Mouse (Mus musculus) ovary, adult 2 months (tissue): ENCODE results near the gene R3hdm1. TPM values are rescaled to one million over a fixed set of nuclear protein-coding genes. Genes with fewer than 3 reads are reported as not detected.

ENCODE experiments used
- polyA plus RNA-seq: library from polyadenylated mRNA; depleted of rRNA; stranded (reverse); fragments of >200 nt; gene quantifications from 2 replicates; pipeline ENCODE4 v1.2.3, GENCODE M21; 2012; rRNA removed

The R3hdm1 gene
- 50.9 and 80.8 TPM in 2 replicates for polyA plus RNA-seq

DNA sequence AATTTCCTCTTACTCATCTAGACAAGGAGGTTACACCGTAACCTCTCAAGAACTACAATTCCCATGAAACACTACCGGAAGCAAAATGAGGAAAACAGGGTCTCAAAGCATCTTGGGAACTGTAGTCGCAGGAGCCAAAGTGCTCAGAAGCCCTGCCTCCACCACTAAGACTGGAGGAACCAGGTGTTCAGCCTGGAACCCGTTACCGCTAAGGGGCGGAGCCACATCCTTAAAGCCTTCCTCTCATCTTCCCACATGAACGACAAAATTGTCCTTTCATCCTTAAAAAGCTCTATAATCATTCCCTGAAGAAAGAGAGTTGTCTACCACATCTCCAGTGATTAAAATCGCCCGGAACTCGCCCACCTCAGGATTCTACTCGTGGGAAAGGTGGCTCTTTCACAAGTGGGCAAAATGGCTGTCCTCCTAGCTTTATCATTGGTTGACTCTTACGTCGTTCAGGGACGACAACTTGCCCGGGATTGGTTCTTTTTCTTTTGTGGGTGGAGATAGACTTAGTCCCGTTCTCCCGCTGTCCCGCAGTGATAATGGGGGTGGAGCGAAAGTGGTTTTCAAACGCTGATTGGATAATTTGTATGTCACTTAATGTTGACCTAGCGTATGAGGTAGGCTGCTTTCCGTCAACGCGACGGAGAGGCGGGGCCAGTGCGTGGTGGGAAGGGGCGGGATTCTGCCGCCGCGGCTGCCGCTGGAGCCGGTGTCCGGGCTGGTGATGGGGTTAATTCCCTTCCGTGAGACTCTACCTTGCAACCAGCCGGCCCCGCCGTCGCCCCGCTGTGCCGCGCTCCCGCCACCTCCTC, at the start of gene R3hdm1, which contains the start of gene Zranb3:
Gene R3hdm1 (plus strand): TSS at position 661 of the 821 bp plus-strand sequence.
Gene Zranb3 (minus strand): TSS at position 407 of the 821 bp plus-strand sequence.

DNA sequence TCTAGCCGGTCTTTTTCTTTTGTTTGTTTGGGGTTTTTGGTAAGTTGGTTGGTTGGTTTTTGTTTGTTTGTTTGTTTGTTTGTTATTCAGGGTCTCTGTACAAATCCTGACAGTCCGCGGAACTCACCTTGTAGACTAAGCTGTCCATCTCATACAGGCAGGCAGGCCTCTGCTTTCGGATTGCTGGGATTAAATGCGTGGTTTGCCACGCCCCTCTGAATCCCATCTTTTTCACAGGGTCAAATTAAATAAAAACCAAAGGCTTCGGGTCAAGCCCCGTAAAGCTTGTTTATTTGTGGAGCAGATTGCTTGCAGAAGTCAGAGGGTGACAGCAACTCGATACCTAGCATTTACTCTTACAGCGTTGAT, 140.5 kb downstream of the R3hdm1 start, which contains the start of gene Ubxn4:
Gene Ubxn4 (plus strand): TSS at position 338 of the 369 bp plus-strand sequence.

Other genes with a start within 250 kb of the R3hdm1 start
- gene Map3k19, start 248.3 kb upstream of the R3hdm1 start, polyA plus RNA-seq, result 1.8 and 2.1 TPM in 2 replicates
- gene Rab3gap1, start 234.5 kb upstream of the R3hdm1 start, polyA plus RNA-seq, result 16.4 and 19.9 TPM in 2 replicates
- 4.9 and 5.3 TPM in 2 replicates for gene Zranb3, start 254 bp upstream of the R3hdm1 start, polyA plus RNA-seq
- gene Ubxn4, start 140.7 kb downstream of the R3hdm1 start, polyA plus RNA-seq, result 23.5 and 23.6 TPM in 2 replicates
- gene Lct, start 225.0 kb downstream of the R3hdm1 start, polyA plus RNA-seq, result 0.17 and 0.38 TPM in 2 replicates